Mouse (Mus musculus): ENCODE results near the gene Fcrl5. TPM values are rescaled to one million over a fixed set of nuclear protein-coding genes. Genes with fewer than 3 reads are reported as not detected.

Fcrl5 gene
- total and polyA plus RNA-seq, 3 experiments, result 3.8 to 19.2 (median 16.9) TPM

- peak; percentile 61 for DNase-seq (ENCODE audit: extremely low read depth)
- peak overlapping the region; percentile 26; the same call in 1 of the 2 replicates for H3K4me2 ChIP-seq (ENCODE audit: insufficient read depth, low read depth, poor library complexity, severe bottlenecking)
- peaks cover 7% of the 10 kb centered on the region for H3K79me2 ChIP-seq (replicated peaks; ENCODE audit: control insufficient read depth, extremely low read depth, insufficient read depth, poor library complexity, severe bottlenecking)
- H3K27me3 ChIP-seq (replicated peaks), result no peaks in the 10 kb centered on the region
- dilution Hi-C loops (cut with MboI; ENCODE audit: extremely low pct_ligation_motif_present, extremely low pct_unique_long_range_greater_than_20kb, low sequenced_read_pairs), result no loop called here
- in situ Hi-C loops (cut with MboI; ENCODE audit: low pct_ligation_motif_present, low pct_unique_long_range_greater_than_20kb, low sequenced_read_pairs), result no loop called here
- H3K4me3 ChIP-seq (replicated peaks in 1 of 3; ENCODE audit: low read depth in 2 of 3, low read length in 2 of 3, poor library complexity in 1 of 3), result no peak overlapping the region
- TF ChIP-seq RAD21 (IDR thresholded peaks at IDR 0.05; ENCODE audit: low read depth, low read length) (no peak), EP300 (IDR thresholded peaks at IDR 0.05; ENCODE audit: low read length) (peak; percentile 90), USF2 (conservative IDR thresholded peaks at IDR 0.05; ENCODE audit: low read depth, low read length) (no peak), MAFK (IDR thresholded peaks at IDR 0.05; ENCODE audit: insufficient replicate concordance, low read length) (no peak), MXI1 (IDR thresholded peaks at IDR 0.05; ENCODE audit: low read depth, low read length) (no peak), CHD2 (IDR thresholded peaks at IDR 0.05; ENCODE audit: low read length) (peak; percentile 50; the same call in 1 of the 2 replicates), GABPA (IDR thresholded peaks at IDR 0.05; ENCODE audit: insufficient replicate concordance, low read depth, low read length) (no peak), E2F4 (IDR thresholded peaks at IDR 0.05; ENCODE audit: insufficient replicate concordance, low read depth, low read length) (no peak), CHD1 (IDR thresholded peaks at IDR 0.05; ENCODE audit: low read depth, low read length) (no peak), ZKSCAN1 (IDR thresholded peaks at IDR 0.05; ENCODE audit: borderline replicate concordance, low read depth, low read length) (no peak), MAX (IDR thresholded peaks at IDR 0.05; ENCODE audit: low read length) (no peak), MAZ (IDR thresholded peaks at IDR 0.05; ENCODE audit: low read depth, low read length) (no peak), POLR2AphosphoS2 (IDR thresholded peaks at IDR 0.05; ENCODE audit: low read depth, low read length) (no peak), HCFC1 (IDR thresholded peaks at IDR 0.05; ENCODE audit: low read depth, low read length) (no peak), BHLHE40 (IDR thresholded peaks at IDR 0.05; ENCODE audit: low read depth, low read length) (no peak), ELF1 (IDR thresholded peaks at IDR 0.05; ENCODE audit: low read depth, low read length) (no peak), TCF12 (IDR thresholded peaks at IDR 0.05; ENCODE audit: low read depth, low read length) (0 out of 2 replicates have a peak, but pooled peaks have one; percentile 33), ZMIZ1 (IDR thresholded peaks at IDR 0.05; ENCODE audit: low read depth, low read length) (no peak), TBP (conservative IDR thresholded peaks at IDR 0.05; ENCODE audit: low read depth, low read length) (no peak), SIN3A (IDR thresholded peaks at IDR 0.05; ENCODE audit: low read length) (no peak), MEF2A (IDR thresholded peaks at IDR 0.05; ENCODE audit: borderline replicate concordance, low read depth, low read length) (peak; percentile 79), PAX5 (IDR thresholded peaks at IDR 0.05; ENCODE audit: low read length) (no peak), MYC (IDR thresholded peaks at IDR 0.05; ENCODE audit: low read depth, low read length) (no peak), ETS1 (conservative IDR thresholded peaks at IDR 0.05; ENCODE audit: low read depth, low read length) (no peak; the same call in 1 of the 2 replicates), ZNF384 (IDR thresholded peaks at IDR 0.05; ENCODE audit: low read depth, low read length) (no peak), JUN (IDR thresholded peaks at IDR 0.05; ENCODE audit: insufficient read depth, low read depth, low read length) (no peak), IRF4 (IDR thresholded peaks at IDR 0.05; ENCODE audit: low read depth, low read length) (peak; percentile 86), CTCF (conservative IDR thresholded peaks at IDR 0.05 in 1 of 2, IDR thresholded peaks at IDR 0.05 in 1 of 2; ENCODE audit: low read depth in 2 of 2, low read length in 2 of 2) (no peak)
- peaks cover 29 to 82% of the 10 kb centered on the region in 2 experiments for H3K4me1 ChIP-seq (ENCODE audit: control insufficient read depth in 1 of 2, insufficient read depth in 2 of 2)
- no peaks in the 10 kb centered on the region for H3K9me3 ChIP-seq (replicated peaks; ENCODE audit: low read length)
- H3K27ac ChIP-seq (ENCODE audit: insufficient read depth, low read depth), result no peak overlapping the region
- H3K9ac ChIP-seq (ENCODE audit: insufficient read depth, low read depth), result no peak overlapping the region
- H3K36me3 ChIP-seq (replicated peaks in 1 of 2; ENCODE audit: control insufficient read depth in 1 of 2, insufficient read depth in 1 of 2, low read length in 1 of 2), result no peaks in the 10 kb centered on the region
Observed at GRCm38 (mm10) chr3:87521126-87521525, 85.6 kb downstream of the Fcrl5 start.

Measured in CH12.LX (cell line).